Mouse (Mus musculus) heart, embryonic 11.5 days (tissue): ENCODE measurements around the gene Mybpc3. TPM values are rescaled to one million over a fixed set of nuclear protein-coding genes. Genes with fewer than 3 reads are reported as not detected.

Source experiments
- ATAC-seq: fragments of 200-750 bp; cut with Nextera tagmentation; replicated peaks from 2 replicates; pipeline ENCODE4 v1.8.0; 2017; ENCODE audit warnings: moderate library complexity; ENCODE audit not compliant: insufficient number of reproducible peaks, low FRiP score, low TSS enrichment
- H3K27ac ChIP-seq: fragments of 300-500 bp; sonication (generic); 2 replicates; pipeline ENCODE4 v1.5.1; 2014; ENCODE audit warnings: mild to moderate bottlenecking, low read depth, low read length
- H3K27me3 ChIP-seq: fragments of 300-500 bp; sonication (generic); 2 replicates; pipeline ENCODE4 v1.6.1; 2014; ENCODE audit warnings: mild to moderate bottlenecking, low read length, mixed read lengths; ENCODE audit not compliant: control insufficient read depth, insufficient read depth
- H3K36me3 ChIP-seq: fragments of 300-500 bp; sonication (generic); 2 replicates; pipeline ENCODE4 v1.6.1; 2014; ENCODE audit warnings: mild to moderate bottlenecking, low read length, moderate library complexity, mixed read lengths; ENCODE audit not compliant: control insufficient read depth, insufficient read depth
- H3K4me1 ChIP-seq: fragments of 300-500 bp; sonication (generic); 2 replicates; pipeline ENCODE4 v1.6.1; 2014; ENCODE audit warnings: low read length; ENCODE audit not compliant: control insufficient read depth, insufficient read depth
- H3K4me2 ChIP-seq: fragments of 300-500 bp; sonication (generic); 2 replicates; pipeline ENCODE4 v1.6.1; 2014; ENCODE audit warnings: mild to moderate bottlenecking, moderate library complexity
- H3K4me3 ChIP-seq: fragments of 300-500 bp; sonication (generic); 2 replicates; pipeline ENCODE4 v1.5.1; 2014; ENCODE audit warnings: low read depth, low read length
- H3K9ac ChIP-seq: fragments of 300-500 bp; sonication (generic); 2 replicates; pipeline ENCODE4 v1.6.1; 2014; ENCODE audit warnings: mild to moderate bottlenecking, low read depth, low read length, moderate library complexity
- H3K9me3 ChIP-seq: fragments of 300-500 bp; sonication (generic); replicated peaks from 2 replicates; pipeline ENCODE4 v1.6.1; 2016; ENCODE audit warnings: low read length; ENCODE audit not compliant: control insufficient read depth
- WGBS: fragments of 180-500 bp; shearing (Covaris S2); extraction: QIAGEN DNeasy Blood & Tissue Kit; methylation state at CpG from one replicate; pipeline ENCODE4 v1.1.7; 2014; ENCODE audit not compliant: insufficient replicate concordance; 5-methylcytosine and 5-hydroxymethylcytosine counted together
- polyA plus RNA-seq: library from polyadenylated mRNA; unstranded; fragments of >200 nt; fragmentation: Nextera tagmentation; extraction: Ambion mirVana; gene quantifications from 2 replicates; pipeline ENCODE4 v1.2.1, GENCODE M21; 2014

The Mybpc3 gene
- polyA plus RNA-seq, 1 experiment from 2014 or later: 470 TPM

DNA sequence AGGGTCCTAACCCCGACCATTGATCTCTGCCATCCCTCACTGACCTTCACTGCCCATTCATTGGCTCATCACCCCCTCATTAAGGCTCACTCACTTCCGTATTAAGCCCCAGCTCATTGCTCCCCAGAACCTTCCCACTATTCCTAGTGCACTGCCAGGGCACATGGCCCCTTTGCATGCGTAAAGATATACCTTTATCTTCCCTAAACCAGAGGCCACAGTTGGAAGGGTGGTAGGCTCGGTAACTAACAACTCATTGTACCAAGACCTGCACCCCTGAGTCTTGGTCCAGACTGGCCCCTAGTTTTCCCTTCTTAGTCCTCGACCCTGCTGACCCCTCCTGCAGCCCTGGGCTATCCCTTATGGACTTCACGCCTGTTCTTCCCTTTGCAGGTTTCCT is 4.1 kb upstream of the Mybpc3 start:
- Histone ChIP-seq H3K4me1 (peaks cover 21% of the 10 kb centered on the region), H3K27me3 (no peaks in the 10 kb centered on the region), H3K4me2 (no peak overlapping the region), H3K4me3 (no peak overlapping the region), H3K27ac (no peak overlapping the region), H3K9me3 (no peaks in the 10 kb centered on the region), H3K9ac (no peak overlapping the region), H3K36me3 (no peaks in the 10 kb centered on the region)
- no peak for ATAC-seq
- WGBS: 71% methylated on average over 6 of the region's 6 CpGs

DNA sequence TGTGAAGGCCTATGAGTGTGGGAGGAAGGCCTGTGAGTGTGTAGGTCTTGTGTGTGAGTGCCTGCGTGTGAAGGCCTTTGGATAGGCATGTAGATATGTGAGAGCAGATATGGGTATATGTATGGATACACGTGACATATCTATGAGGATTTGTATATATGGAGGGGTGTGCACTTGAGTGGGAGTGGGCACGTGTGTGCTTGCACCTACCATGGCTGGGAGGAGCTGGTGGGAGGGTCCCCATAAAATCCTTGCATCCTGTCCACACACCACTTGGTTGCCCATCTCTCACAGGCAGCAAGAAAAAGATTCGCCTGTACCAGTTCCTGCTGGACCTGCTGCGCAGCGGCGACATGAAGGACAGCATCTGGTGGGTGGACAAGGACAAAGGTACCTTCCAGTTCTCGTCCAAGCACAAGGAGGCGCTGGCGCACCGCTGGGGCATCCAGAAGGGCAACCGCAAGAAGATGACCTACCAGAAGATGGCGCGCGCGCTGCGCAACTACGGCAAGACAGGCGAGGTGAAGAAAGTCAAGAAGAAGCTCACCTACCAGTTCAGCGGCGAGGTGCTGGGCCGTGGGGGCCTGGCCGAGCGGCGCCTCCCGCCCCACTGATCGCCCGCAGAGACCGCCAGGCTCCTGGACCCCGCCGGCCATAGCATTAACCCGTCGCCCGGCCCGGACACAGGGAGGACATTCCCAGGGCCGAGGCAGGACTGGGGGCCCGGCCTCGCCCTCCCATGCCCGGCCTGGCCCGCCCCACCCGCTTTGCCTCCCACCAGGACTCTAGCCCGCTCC is 3.0 kb upstream of the Mybpc3 start:
- H3K9ac ChIP-seq: peak overlapping the region; percentile 56
- peaks cover 21% of the 10 kb centered on the region for H3K4me1 ChIP-seq
- H3K36me3 ChIP-seq: no peaks in the 10 kb centered on the region
- H3K9me3 ChIP-seq: no peaks in the 10 kb centered on the region
- peak; percentile 12 for ATAC-seq
- H3K27me3 ChIP-seq: no peaks in the 10 kb centered on the region
- peak overlapping the region; percentile 68 for H3K4me2 ChIP-seq
- no peak overlapping the region for H3K27ac ChIP-seq
- WGBS: 8% methylated on average over 42 of the region's 42 CpGs
- peak overlapping the region; percentile 34 for H3K4me3 ChIP-seq

- H3K9ac ChIP-seq: peak overlapping the region; percentile 56
- 27% methylated on average over 12 of the region's 12 CpGs for WGBS
- H3K4me1 ChIP-seq: peaks cover 21% of the 10 kb centered on the region
- H3K27me3 ChIP-seq: no peaks in the 10 kb centered on the region
- 0 out of 2 replicates have a peak overlapping the region, but pooled peaks have one; percentile 11 for H3K27ac ChIP-seq
- H3K36me3 ChIP-seq: no peaks in the 10 kb centered on the region
- ATAC-seq: no peak
- H3K4me2 ChIP-seq: peak overlapping the region; percentile 68
- H3K4me3 ChIP-seq: peak overlapping the region; percentile 34
- no peaks in the 10 kb centered on the region for H3K9me3 ChIP-seq
Observed at GRCm38 (mm10) chr2:91115578-91115970, 2.4 kb upstream of the Mybpc3 start.

GRCm38 (mm10) chr2:91116842-91117241 is 1.1 kb upstream of the Mybpc3 start:
- Histone ChIP-seq H3K9me3 (no peaks in the 10 kb centered on the region), H3K27ac (peak overlapping the region; percentile 95), H3K36me3 (peaks cover 3% of the 10 kb centered on the region; the same call in 1 of the 2 replicates), H3K4me2 (peak overlapping the region; percentile 76), H3K4me3 (peak overlapping the region; percentile 1; the same call in 1 of the 2 replicates), H3K4me1 (peaks cover 31% of the 10 kb centered on the region), H3K9ac (no peak overlapping the region), H3K27me3 (no peaks in the 10 kb centered on the region)
- WGBS: 47% methylated on average over 5 of the region's 5 CpGs
- ATAC-seq: no peak

GRCm38 (mm10) chr2:91118647-91119046 is 703 bp downstream of the Mybpc3 start:
- H3K4me3 ChIP-seq: peak overlapping the region; percentile 60
- H3K9me3 ChIP-seq: no peaks in the 10 kb centered on the region
- peak overlapping the region; percentile 76 for H3K4me2 ChIP-seq
- 32% methylated on average over 1 of the region's 1 CpGs for WGBS
- peak; percentile 50 for ATAC-seq
- H3K4me1 ChIP-seq: peaks cover 33% of the 10 kb centered on the region
- H3K27me3 ChIP-seq: no peaks in the 10 kb centered on the region
- peak overlapping the region; percentile 95 for H3K27ac ChIP-seq
- H3K9ac ChIP-seq: peak overlapping the region; percentile 89
- peaks cover 7% of the 10 kb centered on the region; the same call in 1 of the 2 replicates for H3K36me3 ChIP-seq

DNA sequence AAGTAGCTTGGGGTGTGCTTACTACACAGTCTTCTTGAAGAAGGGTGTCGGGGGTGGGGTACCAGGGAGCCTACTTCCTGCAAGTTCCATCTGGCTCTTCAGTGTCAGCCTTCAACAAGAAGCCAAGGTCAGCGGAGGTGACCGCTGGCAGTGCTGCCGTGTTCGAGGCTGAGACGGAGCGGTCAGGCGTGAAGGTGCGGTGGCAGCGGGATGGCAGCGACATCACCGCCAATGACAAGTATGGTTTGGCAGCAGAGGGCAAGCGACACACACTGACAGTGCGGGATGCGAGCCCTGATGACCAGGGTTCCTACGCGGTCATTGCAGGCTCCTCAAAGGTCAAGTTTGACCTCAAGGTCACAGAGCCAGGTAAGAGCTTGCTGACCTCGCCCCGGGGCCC is 1.1 kb downstream of the Mybpc3 start:
- no peak for ATAC-seq
- H3K27me3 ChIP-seq: no peaks in the 10 kb centered on the region
- H3K4me1 ChIP-seq: peaks cover 33% of the 10 kb centered on the region
- H3K27ac ChIP-seq: peak overlapping the region; percentile 95
- WGBS: 60% methylated on average over 19 of the region's 19 CpGs
- H3K4me2 ChIP-seq: peak overlapping the region; percentile 76
- peaks cover 9% of the 10 kb centered on the region; the same call in 1 of the 2 replicates for H3K36me3 ChIP-seq
- H3K9me3 ChIP-seq: no peaks in the 10 kb centered on the region
- H3K9ac ChIP-seq: peak overlapping the region; percentile 89
- peak overlapping the region; percentile 60 for H3K4me3 ChIP-seq

- H3K36me3 ChIP-seq: peaks cover 13% of the 10 kb centered on the region; the same call in 1 of the 2 replicates
- peaks cover 37% of the 10 kb centered on the region for H3K4me1 ChIP-seq
- peak overlapping the region; percentile 76 for H3K4me2 ChIP-seq
- H3K27ac ChIP-seq: peak overlapping the region; percentile 95
- no peaks in the 10 kb centered on the region for H3K9me3 ChIP-seq
- ATAC-seq: no peak
- no peaks in the 10 kb centered on the region for H3K27me3 ChIP-seq
- H3K9ac ChIP-seq: peak overlapping the region; percentile 89
- peak overlapping the region; percentile 60 for H3K4me3 ChIP-seq
- 48% methylated on average over 6 of the region's 6 CpGs for WGBS
Observed at GRCm38 (mm10) chr2:91119551-91119950, 1.6 kb downstream of the Mybpc3 start.

DNA sequence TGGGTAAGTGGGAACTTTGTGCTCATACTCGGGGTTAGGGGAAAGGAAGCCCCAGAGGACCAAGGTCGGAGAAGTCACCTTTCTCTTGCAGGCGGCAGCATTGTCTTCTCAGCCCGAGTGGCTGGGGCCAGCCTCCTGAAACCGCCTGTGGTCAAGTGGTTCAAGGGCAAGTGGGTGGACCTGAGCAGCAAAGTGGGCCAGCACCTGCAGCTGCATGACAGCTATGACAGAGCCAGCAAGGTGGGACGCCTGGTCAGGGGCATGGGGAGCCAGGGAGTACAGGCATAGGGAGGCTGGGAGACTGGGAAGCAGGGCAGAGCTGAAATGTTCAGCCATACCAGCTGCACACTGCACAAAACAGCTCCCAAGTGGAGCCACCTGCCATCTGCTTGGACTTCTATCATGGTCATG is 2.3 kb downstream of the Mybpc3 start:
- Histone ChIP-seq H3K4me1 (peaks cover 42% of the 10 kb centered on the region), H3K36me3 (peaks cover 13% of the 10 kb centered on the region; the same call in 1 of the 2 replicates), H3K4me3 (peak overlapping the region; percentile 60), H3K9ac (peak overlapping the region; percentile 89), H3K27me3 (no peaks in the 10 kb centered on the region), H3K9me3 (no peaks in the 10 kb centered on the region), H3K4me2 (peak overlapping the region; percentile 76), H3K27ac (peak overlapping the region; percentile 95)
- 39% methylated on average over 6 of the region's 6 CpGs for WGBS
- ATAC-seq: no peak
